Mouse (Mus musculus): ENCODE results near the gene Cenpe. TPM values are rescaled to one million over a fixed set of nuclear protein-coding genes. Genes with fewer than 3 reads are reported as not detected.

Cenpe gene
- 1.9 and 2.3 TPM in 2 replicates for polyA plus RNA-seq (2012)

DNA sequence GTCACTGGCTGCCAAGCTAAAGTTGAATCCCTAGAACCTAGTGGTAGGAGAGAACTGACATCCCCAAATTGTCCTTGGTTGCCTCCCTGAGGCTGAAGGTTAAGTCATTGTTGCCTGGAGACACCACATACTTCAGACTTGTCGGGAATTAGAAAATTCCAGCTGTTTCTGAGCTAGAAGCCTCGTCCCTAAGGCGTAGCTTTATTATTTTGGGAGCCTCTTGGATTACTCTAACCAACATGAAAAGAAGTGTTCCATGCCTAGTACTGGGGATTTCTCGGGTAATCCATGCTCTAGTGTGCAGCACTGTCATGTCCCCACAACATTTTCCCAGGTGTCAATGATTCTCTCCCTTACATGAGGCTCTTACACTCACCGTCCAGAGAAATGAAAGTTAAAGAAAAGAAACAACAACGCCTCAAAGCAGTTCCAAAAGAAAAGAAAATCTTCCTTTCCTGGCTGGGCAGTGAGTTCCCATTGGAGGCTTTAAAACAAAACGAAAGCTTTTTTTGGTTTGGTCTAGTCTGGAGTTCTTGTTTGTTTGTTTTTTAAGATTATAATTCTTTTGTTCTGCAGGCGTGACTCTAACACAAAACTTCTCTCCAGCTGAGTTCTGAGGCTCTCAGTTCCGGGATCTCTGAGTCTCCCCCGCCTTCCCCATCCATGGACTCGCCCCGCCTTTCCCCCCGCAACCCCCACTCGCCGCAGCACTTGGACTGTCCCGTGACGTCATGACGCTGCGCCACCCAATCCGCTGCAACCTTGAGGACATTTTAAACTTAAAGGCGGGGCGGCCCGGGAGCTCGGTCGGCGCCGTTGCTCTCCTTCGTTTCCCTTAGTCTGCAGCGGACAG is at the start of gene Cenpe:
Cenpe (plus strand) TSS at position 733 of the 853 bp plus-strand sequence.
- TF ChIP-seq GATA1 (IDR thresholded peaks at IDR 0.05; ENCODE audit: low read length): no peak

GRCm38 (mm10) chr3:135171898-135172446 is 40.4 kb upstream of the Cenpe start:
- no peak for TF ChIP-seq GATA1 (IDR thresholded peaks at IDR 0.05; ENCODE audit: low read length)

DNA sequence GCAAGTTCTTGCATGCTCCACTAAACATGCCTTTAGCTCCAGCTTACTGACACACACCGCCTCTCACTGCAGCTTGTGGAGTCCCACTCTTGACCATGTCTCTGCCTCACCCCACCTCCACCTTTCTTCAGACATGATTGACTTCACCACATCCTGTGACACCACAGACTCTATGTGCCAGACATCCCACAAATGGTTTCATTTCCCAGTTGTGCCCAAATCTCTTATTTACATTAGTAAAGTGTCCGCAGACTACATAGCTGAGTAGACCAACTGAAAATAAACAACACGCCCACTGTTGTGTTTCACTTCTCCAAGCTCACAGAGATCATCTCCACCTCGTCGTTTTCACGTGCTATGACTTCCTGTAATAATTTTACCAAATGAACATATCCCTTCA is 20.5 kb upstream of the Cenpe start:
- no peak for TF ChIP-seq GATA1 (IDR thresholded peaks at IDR 0.05; ENCODE audit: low read length)

DNA sequence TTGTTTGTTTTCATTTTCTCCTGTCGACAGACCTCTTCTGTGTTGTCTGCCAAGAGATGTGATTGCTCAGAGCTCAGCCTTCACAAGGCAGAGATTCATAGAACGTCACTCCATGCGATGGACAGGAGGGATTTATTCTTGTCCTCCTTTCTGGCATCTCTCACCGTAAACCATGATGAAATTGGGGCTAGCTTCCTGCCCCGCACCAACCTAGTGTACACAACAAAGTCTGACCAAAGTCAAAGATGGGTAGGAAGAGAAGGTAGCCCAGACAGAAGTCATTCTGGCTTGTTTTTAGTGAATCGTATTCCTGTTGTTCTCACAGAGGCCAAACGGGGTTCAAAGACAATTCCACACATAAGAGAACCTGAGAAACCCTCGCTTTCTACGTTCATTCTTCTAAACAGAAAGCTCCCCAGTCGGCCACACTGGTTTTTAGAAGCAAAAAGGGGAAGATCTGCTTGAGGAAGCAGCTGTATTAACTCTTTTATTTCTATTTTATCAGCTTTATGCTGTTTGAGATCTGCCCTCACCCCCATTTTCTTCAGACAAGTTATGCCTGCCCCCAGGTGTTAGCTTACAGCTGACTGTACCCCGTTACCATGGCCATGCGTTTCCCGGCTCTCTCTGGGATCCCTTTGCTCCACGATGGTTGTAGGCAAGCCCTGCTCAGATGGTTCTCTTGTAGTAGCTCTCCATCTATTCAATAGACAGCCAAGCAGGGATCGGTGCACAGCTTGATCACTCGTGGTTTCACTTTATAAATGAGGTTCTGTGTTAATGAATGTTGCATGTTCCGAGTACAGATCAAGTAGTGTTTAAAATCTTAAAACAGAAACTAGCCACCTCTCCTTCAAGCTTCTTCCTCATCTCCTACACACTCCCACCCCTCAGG is 11.7 kb upstream of the Cenpe start:
- TF ChIP-seq GATA1 (IDR thresholded peaks at IDR 0.05; ENCODE audit: low read length): no peak

GRCm38 (mm10) chr3:135206621-135207020 is 5.7 kb upstream of the Cenpe start:
- TF ChIP-seq GATA1 (IDR thresholded peaks at IDR 0.05; ENCODE audit: low read length): no peak

- TF ChIP-seq GATA1 (IDR thresholded peaks at IDR 0.05; ENCODE audit: low read length): no peak
Observed at GRCm38 (mm10) chr3:135212658-135213350, 467 bp downstream of the Cenpe start.

GRCm38 (mm10) chr3:135232058-135232457 is 19.7 kb downstream of the Cenpe start:
- TF ChIP-seq GATA1 (IDR thresholded peaks at IDR 0.05; ENCODE audit: low read length): no peak

DNA sequence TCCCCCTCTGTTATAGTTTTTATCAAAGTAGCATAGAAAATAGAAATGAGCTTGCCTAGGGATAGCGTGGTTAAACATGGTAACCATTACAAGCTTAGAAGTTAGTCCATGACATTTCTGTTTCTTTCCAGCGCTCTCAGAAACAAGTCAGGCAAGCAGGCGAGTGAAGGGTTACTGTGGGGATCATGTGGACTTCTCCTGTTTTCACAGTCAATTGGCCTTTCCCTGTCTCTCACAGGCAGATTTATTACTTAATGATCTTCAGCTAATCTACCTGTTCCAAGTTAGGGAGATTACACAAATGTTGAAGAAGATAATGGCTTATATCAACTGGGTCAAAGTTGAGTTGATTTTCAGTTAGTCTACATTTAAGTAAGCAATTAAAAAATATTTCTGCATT is 20.1 kb downstream of the Cenpe start:
- no peak for TF ChIP-seq GATA1 (IDR thresholded peaks at IDR 0.05; ENCODE audit: low read length)

- no peak for TF ChIP-seq GATA1 (IDR thresholded peaks at IDR 0.05; ENCODE audit: low read length)
Observed at GRCm38 (mm10) chr3:135245733-135246132, 33.4 kb downstream of the Cenpe start.

- TF ChIP-seq GATA1 (IDR thresholded peaks at IDR 0.05; ENCODE audit: low read length): no peak
Observed at GRCm38 (mm10) chr3:135246828-135247227, 34.5 kb downstream of the Cenpe start.

DNA sequence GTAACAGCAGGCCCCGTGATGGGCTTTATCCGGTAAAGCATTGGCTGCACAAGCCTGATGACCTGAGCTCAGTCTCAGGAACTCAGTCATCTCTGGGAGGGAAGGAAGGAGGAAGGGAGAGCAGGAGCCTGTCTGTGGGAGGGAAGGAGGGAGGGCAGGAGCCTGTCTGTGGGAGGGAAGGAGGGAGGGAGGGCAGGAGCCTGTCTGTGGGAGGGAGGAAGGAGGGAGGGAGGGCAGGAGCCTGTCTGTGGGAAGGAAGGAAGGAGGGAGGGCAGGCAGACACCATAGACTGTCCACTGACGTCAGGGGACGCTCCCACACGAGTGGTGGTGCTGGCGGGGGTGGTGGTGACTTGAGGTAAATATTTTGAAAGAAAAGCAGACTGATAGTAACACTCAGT is 36.8 kb downstream of the Cenpe start:
- TF ChIP-seq GATA1 (IDR thresholded peaks at IDR 0.05; ENCODE audit: low read length): no peak

- no peak for TF ChIP-seq GATA1 (IDR thresholded peaks at IDR 0.05; ENCODE audit: low read length)
Observed at GRCm38 (mm10) chr3:135251825-135252224, 39.5 kb downstream of the Cenpe start.

DNA sequence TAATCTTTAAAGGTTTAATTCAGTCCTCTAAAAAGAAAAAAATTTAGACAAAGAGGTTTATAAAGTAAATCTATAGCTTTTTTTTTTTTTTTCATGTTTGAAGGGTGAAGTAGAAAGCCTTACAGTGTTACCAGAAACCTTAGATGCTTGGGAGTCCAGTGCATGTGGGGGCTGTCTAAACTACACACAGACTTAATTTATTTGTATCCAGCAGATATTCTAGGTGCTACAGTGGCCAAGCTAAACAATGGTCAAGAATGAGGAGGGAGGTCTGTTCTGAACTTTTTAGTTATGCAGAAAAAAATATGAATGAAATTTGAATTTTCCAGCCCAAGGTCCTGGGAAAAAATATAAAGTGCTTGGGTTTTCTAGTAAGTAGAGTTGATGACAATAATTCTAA is 42.4 kb downstream of the Cenpe start:
- TF ChIP-seq GATA1 (IDR thresholded peaks at IDR 0.05; ENCODE audit: low read length): no peak

- TF ChIP-seq GATA1 (IDR thresholded peaks at IDR 0.05; ENCODE audit: low read length): no peak
Observed at GRCm38 (mm10) chr3:135258919-135259318, 46.6 kb downstream of the Cenpe start.

GRCm38 (mm10) chr3:135260233-135260632 is 47.9 kb downstream of the Cenpe start:
- TF ChIP-seq GATA1 (IDR thresholded peaks at IDR 0.05; ENCODE audit: low read length): no peak
